Mouse (Mus musculus): ENCODE measurements around the gene Tom1l2. TPM values are rescaled to one million over a fixed set of nuclear protein-coding genes. Genes with fewer than 3 reads are reported as not detected.
A peak's percentile ranks its signal among the peaks of the same experiment; 100 is the strongest.

Gene Tom1l2
- polyA plus RNA-seq, 1 experiment, result 82.1 TPM

- TF ChIP-seq POLR2A (IDR thresholded peaks at IDR 0.05; ENCODE audit: borderline replicate concordance, extremely low read depth, insufficient read depth, insufficient read length, poor library complexity, severe bottlenecking) (no peak), CTCF (IDR thresholded peaks at IDR 0.05; ENCODE audit: borderline replicate concordance, extremely low read depth, insufficient read depth, insufficient read length) (no peak)
- no peak for DNase-seq (ENCODE audit: low read depth)
Observed at GRCm38 (mm10) chr11:60256713-60257112, 96.0 kb downstream of the Tom1l2 start.

GRCm38 (mm10) chr11:60256176-60256681, 96.5 kb downstream of the Tom1l2 start:
- TF ChIP-seq CTCF (IDR thresholded peaks at IDR 0.05; ENCODE audit: borderline replicate concordance, extremely low read depth, insufficient read depth, insufficient read length) (no peak), POLR2A (IDR thresholded peaks at IDR 0.05; ENCODE audit: borderline replicate concordance, extremely low read depth, insufficient read depth, insufficient read length, poor library complexity, severe bottlenecking) (no peak)
- peak; percentile 88 for DNase-seq (ENCODE audit: low read depth)

- DNase-seq (ENCODE audit: low read depth), result no peak
- TF ChIP-seq CTCF (IDR thresholded peaks at IDR 0.05; ENCODE audit: borderline replicate concordance, extremely low read depth, insufficient read depth, insufficient read length) (no peak), POLR2A (IDR thresholded peaks at IDR 0.05; ENCODE audit: borderline replicate concordance, extremely low read depth, insufficient read depth, insufficient read length, poor library complexity, severe bottlenecking) (no peak)
Observed at GRCm38 (mm10) chr11:60255639-60256038, 97.1 kb downstream of the Tom1l2 start.

- DNase-seq (ENCODE audit: low read depth), result peak; percentile 67
- TF ChIP-seq POLR2A (IDR thresholded peaks at IDR 0.05; ENCODE audit: borderline replicate concordance, extremely low read depth, insufficient read depth, insufficient read length, poor library complexity, severe bottlenecking) (no peak), CTCF (IDR thresholded peaks at IDR 0.05; ENCODE audit: borderline replicate concordance, extremely low read depth, insufficient read depth, insufficient read length) (no peak)
Observed at GRCm38 (mm10) chr11:60255181-60255580, 97.5 kb downstream of the Tom1l2 start.

GRCm38 (mm10) chr11:60254308-60254707, 98.4 kb downstream of the Tom1l2 start:
- TF ChIP-seq POLR2A (IDR thresholded peaks at IDR 0.05; ENCODE audit: borderline replicate concordance, extremely low read depth, insufficient read depth, insufficient read length, poor library complexity, severe bottlenecking) (no peak), CTCF (IDR thresholded peaks at IDR 0.05; ENCODE audit: borderline replicate concordance, extremely low read depth, insufficient read depth, insufficient read length) (no peak)
- DNase-seq (ENCODE audit: low read depth), result peak; percentile 57

GRCm38 (mm10) chr11:60253546-60253945, 99.2 kb downstream of the Tom1l2 start:
- no peak for DNase-seq (ENCODE audit: low read depth)
- TF ChIP-seq POLR2A (IDR thresholded peaks at IDR 0.05; ENCODE audit: borderline replicate concordance, extremely low read depth, insufficient read depth, insufficient read length, poor library complexity, severe bottlenecking), result no peak
- no peak for TF ChIP-seq CTCF (IDR thresholded peaks at IDR 0.05; ENCODE audit: borderline replicate concordance, extremely low read depth, insufficient read depth, insufficient read length)

GRCm38 (mm10) chr11:60250971-60251643, 101.6 kb downstream of the Tom1l2 start:
- DNase-seq (ENCODE audit: low read depth), result peak; percentile 57
- peak; percentile 54; the same call in 1 of the 2 replicates for TF ChIP-seq CTCF (IDR thresholded peaks at IDR 0.05; ENCODE audit: borderline replicate concordance, extremely low read depth, insufficient read depth, insufficient read length)
- TF ChIP-seq POLR2A (IDR thresholded peaks at IDR 0.05; ENCODE audit: borderline replicate concordance, extremely low read depth, insufficient read depth, insufficient read length, poor library complexity, severe bottlenecking), result no peak

- TF ChIP-seq POLR2A (IDR thresholded peaks at IDR 0.05; ENCODE audit: borderline replicate concordance, extremely low read depth, insufficient read depth, insufficient read length, poor library complexity, severe bottlenecking) (no peak), CTCF (IDR thresholded peaks at IDR 0.05; ENCODE audit: borderline replicate concordance, extremely low read depth, insufficient read depth, insufficient read length) (no peak)
- no peak for DNase-seq (ENCODE audit: low read depth)
Observed at GRCm38 (mm10) chr11:60249885-60250284, 102.8 kb downstream of the Tom1l2 start.

GRCm38 (mm10) chr11:60248596-60249404, 103.9 kb downstream of the Tom1l2 start:
- peak; percentile 74 for DNase-seq (ENCODE audit: low read depth)
- TF ChIP-seq POLR2A (IDR thresholded peaks at IDR 0.05; ENCODE audit: borderline replicate concordance, extremely low read depth, insufficient read depth, insufficient read length, poor library complexity, severe bottlenecking) (no peak), CTCF (IDR thresholded peaks at IDR 0.05; ENCODE audit: borderline replicate concordance, extremely low read depth, insufficient read depth, insufficient read length) (0 out of 2 replicates have a peak, but pooled peaks have one; percentile 3)

- DNase-seq (ENCODE audit: low read depth), result peak; percentile 11
Observed at GRCm38 (mm10) chr11:60247753-60248550, 104.8 kb downstream of the Tom1l2 start.

GRCm38 (mm10) chr11:60246077-60246476, 106.6 kb downstream of the Tom1l2 start:
- peak; percentile 67 for DNase-seq (ENCODE audit: low read depth)
- TF ChIP-seq CTCF (IDR thresholded peaks at IDR 0.05; ENCODE audit: borderline replicate concordance, extremely low read depth, insufficient read depth, insufficient read length) (no peak), POLR2A (IDR thresholded peaks at IDR 0.05; ENCODE audit: borderline replicate concordance, extremely low read depth, insufficient read depth, insufficient read length, poor library complexity, severe bottlenecking) (no peak)

More at GRCm38 (mm10) chr11:60247753-60248550, 104.8 kb downstream of the Tom1l2 start:
- TF ChIP-seq CTCF (IDR thresholded peaks at IDR 0.05; ENCODE audit: borderline replicate concordance, extremely low read depth, insufficient read depth, insufficient read length), result no peak
- TF ChIP-seq POLR2A (IDR thresholded peaks at IDR 0.05; ENCODE audit: borderline replicate concordance, extremely low read depth, insufficient read depth, insufficient read length, poor library complexity, severe bottlenecking), result no peak

Measured in brain, embryonic 14.5 days (tissue).